Mouse (Mus musculus) adrenal gland, postnatal 10 days (tissue): ENCODE data around the gene Atxn1. TPM values are rescaled to one million over a fixed set of nuclear protein-coding genes. Genes with fewer than 3 reads are reported as not detected.

Experiments used
- DNase-seq: peaks from one replicate; pipeline ENCODE4 v3.0.0; 2021; ENCODE audit warnings: mixed read lengths
- total RNA-seq, 2 experiments: library from RNA; stranded (reverse); gene quantifications; 2 replicates each; pipeline ENCODE4 v1.2.3; 2021

The Atxn1 gene
- total RNA-seq, 2 experiments from 2014 or later, result 25.2 to 41.2 TPM

- DNase-seq, result no peak
Observed at GRCm38 (mm10) chr13:45827046-45827596, 137.7 kb downstream of the Atxn1 start.

- no peak for DNase-seq
Observed at GRCm38 (mm10) chr13:45822491-45822829, 142.3 kb downstream of the Atxn1 start.

GRCm38 (mm10) chr13:45821764-45822490 is 142.9 kb downstream of the Atxn1 start:
- DNase-seq, result no peak

GRCm38 (mm10) chr13:45820473-45821230 is 144.2 kb downstream of the Atxn1 start:
- DNase-seq, result peak; percentile 30

GRCm38 (mm10) chr13:45816670-45817069 is 148.1 kb downstream of the Atxn1 start:
- no peak for DNase-seq

GRCm38 (mm10) chr13:45809777-45810410 is 154.9 kb downstream of the Atxn1 start:
- DNase-seq, result no peak

- DNase-seq, result peak; percentile 67
Observed at GRCm38 (mm10) chr13:45807593-45808043, 157.2 kb downstream of the Atxn1 start.

- DNase-seq, result no peak
Observed at GRCm38 (mm10) chr13:45806600-45807525, 157.9 kb downstream of the Atxn1 start.

- no peak for DNase-seq
Observed at GRCm38 (mm10) chr13:45805915-45806599, 158.8 kb downstream of the Atxn1 start.

GRCm38 (mm10) chr13:45802620-45803410 is 162.0 kb downstream of the Atxn1 start:
- peak; percentile 17 for DNase-seq

GRCm38 (mm10) chr13:45798248-45798647 is 166.6 kb downstream of the Atxn1 start:
- DNase-seq, result no peak

- DNase-seq, result no peak
Observed at GRCm38 (mm10) chr13:45797696-45798095, 167.1 kb downstream of the Atxn1 start.

- DNase-seq, result peak; percentile 39
Observed at GRCm38 (mm10) chr13:45796286-45796685, 168.5 kb downstream of the Atxn1 start.

- DNase-seq, result no peak
Observed at GRCm38 (mm10) chr13:45793796-45794195, 171.0 kb downstream of the Atxn1 start.

- peak; percentile 46 for DNase-seq
Observed at GRCm38 (mm10) chr13:45786409-45786808, 178.4 kb downstream of the Atxn1 start.

GRCm38 (mm10) chr13:45783681-45784080 is 181.1 kb downstream of the Atxn1 start:
- peak; percentile 54 for DNase-seq

GRCm38 (mm10) chr13:45778750-45779149 is 186.1 kb downstream of the Atxn1 start:
- DNase-seq, result no peak

- no peak for DNase-seq
Observed at GRCm38 (mm10) chr13:45778171-45778570, 186.6 kb downstream of the Atxn1 start.

- DNase-seq, result no peak
Observed at GRCm38 (mm10) chr13:45775516-45775915, 189.3 kb downstream of the Atxn1 start.
